Mouse (Mus musculus) lung, embryonic 14.5 days (tissue): Measurements from ENCODE around the gene Olfr1381. TPM values are rescaled to one million over a fixed set of nuclear protein-coding genes. Genes with fewer than 3 reads are reported as not detected.
"Not testable (repeated sequence)": the region's sequence is repeated elsewhere in the genome, so short reads cannot be mapped to it uniquely, and the experiment has no call there.

Source experiments
- ATAC-seq: fragments of 200-750 bp; cut with Nextera tagmentation; 2 replicates; pipeline ENCODE4 v1.8.0; 2017; ENCODE audit warnings: mild to moderate bottlenecking, moderate TSS enrichment, moderate library complexity; ENCODE audit not compliant: insufficient read depth
- DNase-seq: peaks from one replicate; pipeline ENCODE4 v3.0.0-alpha.2; 2015
- H3K27ac ChIP-seq: fragments of 300-500 bp; sonication (generic); 2 replicates; pipeline ENCODE4 v1.5.1; 2014; ENCODE audit warnings: low read depth, mild to moderate bottlenecking, moderate library complexity
- H3K27me3 ChIP-seq: fragments of 300-500 bp; sonication (generic); 2 replicates; pipeline ENCODE4 v1.6.1; 2014; ENCODE audit warnings: low read length, control low read depth; ENCODE audit not compliant: insufficient read depth
- H3K36me3 ChIP-seq: fragments of 300-500 bp; sonication (generic); 2 replicates; pipeline ENCODE4 v1.6.1; 2014; ENCODE audit warnings: control low read depth; ENCODE audit not compliant: insufficient read depth
- H3K4me1 ChIP-seq: fragments of 300-500 bp; sonication (generic); 2 replicates; pipeline ENCODE4 v1.6.1; 2014; ENCODE audit warnings: antibody characterized with exemption, control low read depth; ENCODE audit not compliant: insufficient read depth
- H3K4me2 ChIP-seq: fragments of 300-500 bp; sonication (generic); 2 replicates; pipeline ENCODE4 v1.6.1; 2014; ENCODE audit warnings: mild to moderate bottlenecking
- H3K4me3 ChIP-seq: fragments of 300-500 bp; sonication (generic); 2 replicates; pipeline ENCODE4 v1.5.1; 2014; ENCODE audit warnings: low read depth, low read length
- H3K9ac ChIP-seq: fragments of 300-500 bp; sonication (generic); 2 replicates; pipeline ENCODE4 v1.6.1; 2014
- H3K9me3 ChIP-seq: fragments of 300-500 bp; sonication (generic); 2 replicates; pipeline ENCODE4 v1.6.1; 2016; ENCODE audit warnings: low read depth, low read length, control low read depth
- CTCF ChIP-seq: IDR thresholded peaks from 2 replicates; pipeline ENCODE4 v1.5.1; 2016; ENCODE audit warnings: antibody characterized with exemption, low read depth
- WGBS: fragments of 180-500 bp; shearing (Covaris S2); extraction: QIAGEN DNeasy Blood & Tissue Kit; methylation state at CpG from one replicate; pipeline ENCODE4 v1.1.7; 2014; 5-methylcytosine and 5-hydroxymethylcytosine counted together
- polyA plus RNA-seq: library from polyadenylated mRNA; unstranded; fragments of >200 nt; fragmentation: Nextera tagmentation; extraction: Ambion mirVana; gene quantifications from 2 replicates; pipeline ENCODE4 v1.2.1, GENCODE M21; 2014

Olfr1381 gene
- polyA plus RNA-seq, 1 experiment from 2014 or later, result not detected

- not testable (repeated sequence) for H3K27me3 ChIP-seq, H3K36me3 ChIP-seq, H3K27ac ChIP-seq, H3K4me1 ChIP-seq, H3K4me3 ChIP-seq, H3K4me2 ChIP-seq, H3K9me3 ChIP-seq, ATAC-seq, H3K9ac ChIP-seq
- peak; percentile 58 for DNase-seq
- TF ChIP-seq CTCF, result 0 out of 2 replicates have a peak, but pooled peaks have one; percentile 32
- WGBS, result 18% methylated on average over 2 of the region's 2 CpGs
Measured at GRCm38 (mm10) chr11:49575054-49575453, 31.8 kb downstream of the Olfr1381 start.

- not testable (repeated sequence) for DNase-seq, H3K4me1 ChIP-seq, H3K4me2 ChIP-seq, ATAC-seq, H3K9ac ChIP-seq, H3K27ac ChIP-seq, H3K4me3 ChIP-seq, H3K9me3 ChIP-seq, H3K27me3 ChIP-seq, H3K36me3 ChIP-seq
- 81% methylated on average over 8 of the region's 8 CpGs for WGBS
Measured at GRCm38 (mm10) chr11:49580452-49580851, 37.2 kb downstream of the Olfr1381 start.

GRCm38 (mm10) chr11:49590213-49590612 is 47.0 kb downstream of the Olfr1381 start:
- 87% methylated on average over 19 of the region's 19 CpGs for WGBS

GRCm38 (mm10) chr11:49597149-49597548 is 53.9 kb downstream of the Olfr1381 start:
- 46% methylated on average over 2 of the region's 2 CpGs for WGBS
- H3K9ac ChIP-seq, ATAC-seq, H3K9me3 ChIP-seq, H3K27ac ChIP-seq, H3K36me3 ChIP-seq, H3K27me3 ChIP-seq, DNase-seq, H3K4me2 ChIP-seq, H3K4me1 ChIP-seq, H3K4me3 ChIP-seq: not testable (repeated sequence)
- peak; percentile 8; the same call in 1 of the 2 replicates for TF ChIP-seq CTCF

More at GRCm38 (mm10) chr11:49590213-49590612, 47.0 kb downstream of the Olfr1381 start:
- Histone ChIP-seq H3K27me3 (no peaks in the 10 kb centered on the region), H3K4me2 (no peak overlapping the region), H3K4me3 (no peak overlapping the region), H3K27ac (no peak overlapping the region), H3K9ac (no peak overlapping the region), H3K36me3 (no peaks in the 10 kb centered on the region), H3K9me3 (no peaks in the 10 kb centered on the region), H3K4me1 (no peaks in the 10 kb centered on the region)
- no peak for TF ChIP-seq CTCF
- DNase-seq (no peak), ATAC-seq (no peak)

Other genes starting within 250 kb of the Olfr1381 start
- not detected in 2 replicates for gene Olfr10, start 238.7 kb upstream of the Olfr1381 start, polyA plus RNA-seq
- gene Olfr1391, start 220.7 kb upstream of the Olfr1381 start, polyA plus RNA-seq, result not detected in 2 replicates
- gene Olfr1390, start 208.3 kb upstream of the Olfr1381 start, polyA plus RNA-seq, result not detected in 2 replicates
- not detected in 2 replicates for gene Olfr1389, start 120.4 kb upstream of the Olfr1381 start, polyA plus RNA-seq
- gene Olfr1388, start 106.8 kb upstream of the Olfr1381 start, polyA plus RNA-seq, result 0.16 and 0.17 TPM in 2 replicates
- gene Olfr1387, start 88.1 kb upstream of the Olfr1381 start, polyA plus RNA-seq, result not detected in 2 replicates
- not detected in 2 replicates for gene Olfr1386, start 78.4 kb upstream of the Olfr1381 start, polyA plus RNA-seq
- not detected in 2 replicates for gene Olfr1385, start 54.4 kb upstream of the Olfr1381 start, polyA plus RNA-seq
- not detected in 2 replicates for gene Olfr1384, start 36.7 kb upstream of the Olfr1381 start, polyA plus RNA-seq
- not detected in 2 replicates for gene Olfr1383, start 23.8 kb upstream of the Olfr1381 start, polyA plus RNA-seq
- gene Olfr1382, start 15.2 kb upstream of the Olfr1381 start, polyA plus RNA-seq, result not detected in 2 replicates
- gene Olfr1380, start 13.4 kb downstream of the Olfr1381 start, polyA plus RNA-seq, result not detected in 2 replicates
- 14.4 and 14.6 TPM in 2 replicates for gene Flt4, start 65.8 kb downstream of the Olfr1381 start, polyA plus RNA-seq
- not detected in 2 replicates for gene Scgb3a1, start 120.2 kb downstream of the Olfr1381 start, polyA plus RNA-seq
- gene Cnot6, start 169.3 kb downstream of the Olfr1381 start, polyA plus RNA-seq, result 73.1 and 76.0 TPM in 2 replicates